Mouse (Mus musculus): ENCODE measurements around the gene Slc25a44.
"Not testable (repeated sequence)": the region's sequence is repeated elsewhere in the genome, so short reads cannot be mapped to it uniquely, and the experiment has no call there.

DNA sequence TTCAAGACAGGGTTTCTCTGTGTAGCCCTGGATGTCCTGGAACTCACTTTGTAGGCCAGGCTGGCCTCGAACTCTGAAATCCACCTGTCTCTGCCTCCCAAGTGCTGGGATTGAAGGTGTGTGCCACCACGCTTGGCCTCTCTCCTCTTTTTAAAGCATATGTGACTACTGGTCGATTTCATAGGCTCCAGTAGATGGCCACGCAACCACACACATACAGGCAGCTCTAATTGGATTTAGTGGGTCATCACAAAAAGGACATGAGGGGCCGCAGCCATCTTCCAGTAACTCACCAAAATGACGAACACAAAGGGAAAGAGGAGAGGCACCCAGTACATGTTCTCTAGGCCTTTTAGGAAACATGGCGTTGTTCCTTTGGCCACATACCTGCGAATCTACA lies 3.7 kb upstream of the Slc25a44 start:
- not testable (repeated sequence) for TF ChIP-seq CTCF (IDR thresholded peaks at IDR 0.05; ENCODE audit: extremely low read depth, insufficient read length, insufficient replicate concordance, low read depth, low read length); POLR2A (IDR thresholded peaks at IDR 0.05; ENCODE audit: low read depth, low read length)

Measured in small intestine, adult 2 months (tissue).